26 mouse cellular contexts compared by ENCODE assay signal in the genomic region with DNA sequence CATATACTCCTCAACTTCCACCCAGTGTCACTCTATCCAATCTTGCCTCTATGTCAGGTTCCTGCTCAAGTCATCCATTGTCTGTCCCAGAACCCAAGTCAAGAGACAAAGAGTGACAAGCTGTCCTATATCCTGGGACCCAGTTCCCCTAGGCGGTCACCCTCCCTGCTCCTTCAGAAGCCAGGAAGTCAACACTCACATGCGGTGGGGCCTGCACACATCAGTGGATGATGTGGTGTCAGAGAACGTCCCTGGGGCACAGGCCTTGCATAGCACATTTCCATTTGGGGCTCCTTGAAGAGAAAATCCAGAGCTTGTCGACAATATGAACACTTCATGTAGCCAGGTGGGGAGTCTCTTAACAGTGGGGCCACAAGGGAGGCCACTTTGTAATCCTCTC.
"Had no signal": no experiment of that assay in that cellular context is flagged by ENCODE, and none has a peak within 500 bp of the region (broad histone marks: within the 10 kb centered on the region; RNA-seq: fewer than 3 reads in every experiment).

No protein-coding gene starts in this region.

- H3K27ac ChIP-seq: gastrocnemius, adult 2 months; heart, adult 2 months; heart, embryonic 13.5 days; heart, embryonic 15.5 days; hindbrain, embryonic 13.5 days; hindbrain, embryonic 15.5 days; hindbrain, postnatal 0 days; kidney, embryonic 15.5 days; kidney, postnatal 0 days; limb, embryonic 13.5 days; limb, embryonic 15.5 days had no signal

- H3K36me3 ChIP-seq: heart, embryonic 13.5 days; heart, embryonic 15.5 days; hindbrain, embryonic 13.5 days; hindbrain, embryonic 15.5 days; kidney, embryonic 15.5 days; limb, embryonic 13.5 days; limb, embryonic 15.5 days had no signal

- H3K4me1 ChIP-seq: hindbrain, embryonic 13.5 days; hindbrain, embryonic 15.5 days; kidney, embryonic 15.5 days had no signal

- H3K4me3 ChIP-seq: gastrocnemius, adult 2 months; heart, adult 2 months; heart, embryonic 13.5 days; heart, embryonic 15.5 days; hindbrain, embryonic 13.5 days; hindbrain, embryonic 15.5 days; kidney, embryonic 15.5 days; limb, embryonic 13.5 days; limb, embryonic 15.5 days had no signal

- ATAC-seq: hindbrain, postnatal 0 days; intestine, embryonic 16.5 days had no signal

- H3K4me2 ChIP-seq: heart, embryonic 11.5 days; heart, embryonic 13.5 days; heart, embryonic 15.5 days; hindbrain, embryonic 13.5 days; hindbrain, embryonic 15.5 days; kidney, embryonic 15.5 days; limb, embryonic 13.5 days; limb, embryonic 15.5 days had no signal

- H3K27me3 ChIP-seq: heart, embryonic 13.5 days; heart, embryonic 15.5 days; hindbrain, embryonic 13.5 days; hindbrain, embryonic 15.5 days; kidney, embryonic 15.5 days; limb, embryonic 13.5 days; limb, embryonic 15.5 days had no signal

- H3K9ac ChIP-seq: heart, embryonic 13.5 days; heart, embryonic 15.5 days; hindbrain, embryonic 13.5 days; hindbrain, embryonic 15.5 days; kidney, embryonic 15.5 days; limb, embryonic 13.5 days; limb, embryonic 15.5 days had no signal

- H3K9me3 ChIP-seq: heart, embryonic 13.5 days; heart, embryonic 15.5 days; hindbrain, embryonic 13.5 days; hindbrain, embryonic 15.5 days; kidney, embryonic 15.5 days; limb, embryonic 13.5 days; limb, embryonic 15.5 days had no signal

- DNase-seq: gastrocnemius, adult 2 months; gastrocnemius, postnatal 10 days; gastrocnemius, postnatal 25 days; heart, adult 11 months; heart, postnatal 14 days; heart, postnatal 36 days; kidney, adult 11 months; kidney, adult 2 months; kidney, adult 9 months; kidney, postnatal 14 days; kidney, postnatal 36 days; layer of hippocampus, adult 9-11 months; layer of hippocampus, postnatal 36 days; left cerebral cortex, postnatal 4 days had no signal
